Mouse (Mus musculus) T-helper 17 cell (primary cell): ENCODE data around the gene Nek8.
"Not testable (repeated sequence)": the region's sequence is repeated elsewhere in the genome, so short reads cannot be mapped to it uniquely, and the experiment has no call there.

Experiments
- in situ Hi-C, 2 experiments: fragments of 300-600 bp; cut with MboI, MseI; formaldehyde crosslinking; loops; 1 replicate in 1 of 2; 2 replicates in 1 of 2; pipeline ENCODE4 v1.15.1; 2025; ENCODE audit warnings: high pct_unique_total_duplicates in 2 of 2

The Nek8 gene

GRCm38 (mm10) chr11:78176402-78176862, at the start of gene Nek8, which contains the start of gene Tlcd1:
Nek8 (minus strand) TSS chr11:78176675.
Tlcd1 (plus strand) TSS chr11:78176711.
- in situ Hi-C loops, result loop anchor here in 1 of 2 experiments (10.0 kb wide), 1 partner anchor 958 kb away; no protein-coding TSS in a partner anchor

- in situ Hi-C loops, result loop anchor here in 1 of 2 experiments (10.0 kb wide), 1 partner anchor 51 kb away; no protein-coding TSS in a partner anchor
Measured at GRCm38 (mm10) chr11:78223586-78223985, 47.1 kb upstream of the Nek8 start.

DNA sequence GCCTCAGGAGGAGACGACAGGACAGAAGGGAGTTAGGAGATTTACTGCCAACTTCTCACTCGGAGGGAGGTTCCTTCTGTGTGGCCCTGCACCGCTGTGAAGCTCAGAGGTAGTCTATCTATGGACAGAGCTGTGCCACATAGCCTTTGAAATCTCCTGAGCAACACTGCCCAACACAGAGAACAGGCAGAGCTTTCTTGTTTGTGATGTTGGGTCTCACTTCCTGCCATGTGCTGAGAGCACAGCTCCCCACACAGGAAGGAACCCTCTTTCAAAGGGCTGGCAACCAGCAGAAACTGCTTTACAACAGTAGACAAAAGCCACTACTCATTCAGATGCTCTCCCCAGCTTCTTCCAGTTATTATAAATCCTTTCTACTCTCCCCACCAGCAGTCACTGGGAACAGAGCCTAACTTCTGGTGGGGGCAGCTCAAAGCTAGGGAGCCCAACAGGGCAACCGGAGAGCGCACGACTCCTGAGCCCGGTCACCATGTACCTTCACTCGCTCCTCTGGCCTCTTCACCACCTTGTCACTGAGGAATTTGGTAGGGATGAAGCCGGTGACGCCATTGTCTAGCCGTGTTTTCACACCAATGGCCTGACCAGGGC, 39.3 kb upstream of the Nek8 start:
- in situ Hi-C loops, result loop anchor here in 1 of 2 experiments (5.0 kb wide), 1 partner anchor 56 kb away; no protein-coding TSS in a partner anchor

DNA sequence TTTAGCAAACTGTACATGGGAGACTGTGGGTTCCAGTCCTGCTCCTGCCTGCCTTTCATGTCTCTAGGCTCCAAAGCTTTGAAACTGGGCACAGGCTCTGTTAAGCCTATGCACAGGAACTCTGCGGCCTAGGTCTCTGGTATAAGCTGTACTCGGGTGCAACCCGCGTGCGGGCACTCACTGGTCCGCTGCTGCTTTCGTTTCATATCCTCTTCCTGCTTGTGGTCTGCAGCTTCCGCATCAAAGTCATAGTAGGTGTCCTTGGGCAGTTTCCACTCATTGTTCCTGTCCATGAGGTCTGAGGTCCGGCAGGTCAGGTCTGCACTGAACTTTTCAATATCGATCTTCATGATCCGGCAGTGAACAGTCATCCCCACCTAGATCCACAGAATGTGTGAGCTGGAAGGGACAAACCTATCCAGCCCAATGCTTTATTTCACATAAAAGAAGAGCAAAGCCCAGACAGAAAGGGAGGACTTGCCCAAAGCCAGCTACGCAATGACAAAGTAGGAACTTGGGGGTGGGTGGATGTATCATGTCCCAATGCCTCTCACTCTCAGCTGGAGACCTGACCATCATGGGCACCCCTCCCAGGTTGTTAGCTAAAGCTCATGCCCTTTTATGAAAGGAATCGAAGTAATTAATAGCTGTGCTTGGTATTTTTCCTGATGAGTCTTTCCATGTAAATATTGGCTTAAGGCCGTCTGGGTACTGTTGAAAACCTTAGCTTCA, 36.8 kb upstream of the Nek8 start:
- in situ Hi-C loops, result no loop called here

DNA sequence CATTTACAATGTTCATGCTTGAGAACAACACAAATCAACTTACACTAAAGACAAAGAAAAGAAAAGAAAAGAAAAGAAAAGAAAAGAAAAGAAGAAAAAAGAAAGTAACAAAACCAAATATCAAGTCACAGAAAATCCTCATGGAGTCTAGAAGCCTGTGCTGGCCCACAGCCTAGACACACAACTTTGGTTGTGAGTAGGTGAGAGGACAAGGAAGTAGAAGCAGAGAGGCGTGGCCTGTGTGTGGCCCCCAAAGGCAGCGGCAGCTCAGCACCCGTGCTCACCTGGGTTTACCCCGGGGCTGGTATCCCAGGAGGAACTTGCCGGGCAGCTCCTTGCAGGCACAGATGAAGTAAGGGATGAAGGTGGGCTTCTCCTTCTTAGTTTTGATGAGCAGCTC, 35.0 kb upstream of the Nek8 start:
- in situ Hi-C loops, result no loop called here

DNA sequence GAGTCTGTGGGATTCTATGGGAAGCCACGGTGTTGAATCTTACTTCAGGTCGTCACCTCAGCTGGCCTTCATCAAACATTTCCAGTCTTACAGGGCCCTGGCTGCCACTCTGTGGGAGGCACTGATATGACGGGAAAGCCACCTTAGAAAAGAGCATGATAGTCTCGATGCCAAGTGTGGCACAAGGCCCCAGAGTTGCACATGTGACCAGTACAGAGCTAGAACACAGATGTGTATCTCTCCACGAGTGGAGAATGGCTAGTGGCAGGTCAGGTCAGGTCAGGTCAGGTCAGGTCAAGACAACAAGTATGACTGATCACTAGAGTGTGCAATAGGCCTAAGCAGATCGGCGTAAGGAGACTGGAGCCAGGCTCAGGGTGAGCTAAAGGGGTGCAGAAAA, 34.1 kb upstream of the Nek8 start:
- in situ Hi-C loops, result no loop called here

DNA sequence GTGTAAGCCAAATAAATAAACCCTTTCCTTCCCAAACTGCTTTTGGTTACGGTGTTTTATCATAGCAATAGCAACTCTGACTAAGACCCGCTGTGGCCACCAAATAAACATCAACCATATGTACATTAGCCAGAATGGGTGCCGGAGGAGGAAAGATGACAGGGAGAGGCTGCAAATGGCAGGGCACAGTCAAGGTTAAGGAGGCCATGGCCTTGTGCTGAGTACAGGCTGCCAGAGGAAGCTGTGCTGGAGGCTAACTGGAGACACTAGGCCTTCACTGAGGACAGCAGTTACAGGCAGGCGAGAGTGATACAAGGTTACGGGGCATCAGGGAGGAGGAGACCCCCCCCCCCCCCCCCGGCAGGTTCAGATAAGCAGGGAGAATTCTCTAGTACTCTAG, 33.4 kb upstream of the Nek8 start:
- in situ Hi-C loops, result no loop called here

- in situ Hi-C loops, result no loop called here
Measured at GRCm38 (mm10) chr11:78207190-78207589, 30.7 kb upstream of the Nek8 start.

- in situ Hi-C loops, result no loop called here
Measured at GRCm38 (mm10) chr11:78205361-78206206, 29.1 kb upstream of the Nek8 start.

- in situ Hi-C loops, result no loop called here
Measured at GRCm38 (mm10) chr11:78204287-78204686, 27.8 kb upstream of the Nek8 start.

DNA sequence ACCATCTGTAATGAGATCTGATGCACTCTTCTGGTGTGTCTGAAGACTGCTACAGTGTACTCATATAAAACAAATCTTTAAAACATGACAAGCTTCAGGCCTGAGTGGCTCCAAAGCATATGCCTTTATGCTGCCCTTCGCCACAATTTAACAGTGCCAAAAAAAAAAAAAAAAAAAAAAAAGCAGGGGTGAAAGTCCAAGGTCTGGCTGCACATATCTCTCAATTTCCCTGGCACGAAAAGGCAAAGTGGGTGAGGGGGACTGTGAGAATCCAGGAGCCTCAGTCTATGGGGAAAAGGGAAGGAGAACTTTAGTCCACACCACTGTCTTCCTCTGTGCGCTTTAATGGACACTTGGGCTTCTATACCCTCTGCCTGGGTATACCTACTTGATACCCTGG, 25.9 kb upstream of the Nek8 start:
- in situ Hi-C loops, result no loop called here

- in situ Hi-C loops, result no loop called here
Measured at GRCm38 (mm10) chr11:78195101-78195863, 18.8 kb upstream of the Nek8 start.

DNA sequence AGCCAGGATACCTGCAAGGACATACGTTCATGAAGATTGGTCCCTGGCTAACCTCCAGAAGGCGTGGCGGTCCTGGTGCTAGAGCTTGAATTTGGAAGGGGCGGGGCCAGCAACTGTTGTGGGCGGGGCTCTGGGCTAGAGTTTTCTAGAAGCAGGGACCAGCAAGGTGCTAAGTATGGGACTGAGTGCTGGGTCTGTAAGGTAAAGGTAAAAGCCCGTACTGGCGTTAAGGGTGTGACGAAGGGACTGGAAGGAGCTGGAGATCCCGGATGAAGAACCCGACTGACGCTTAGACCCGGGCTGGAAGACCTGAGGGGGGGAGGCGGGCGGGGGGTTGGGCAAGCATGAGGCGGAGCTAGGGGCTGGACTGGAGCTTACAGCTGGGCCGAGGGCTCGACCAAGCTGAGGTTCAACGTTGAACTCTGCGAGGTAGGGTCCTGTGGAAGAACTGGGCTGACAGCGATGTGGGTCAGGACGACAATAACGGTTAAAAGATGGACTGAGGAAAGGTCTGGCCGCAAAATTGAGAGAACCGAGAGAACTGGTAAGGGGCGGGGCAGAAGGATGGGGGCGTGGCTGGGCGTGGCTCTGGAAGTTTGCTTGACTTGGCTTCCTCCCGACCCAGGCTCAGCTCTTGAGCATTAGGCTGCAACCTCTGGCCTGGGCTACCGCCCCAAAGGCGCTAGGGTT, 18.1 kb upstream of the Nek8 start:
- in situ Hi-C loops, result no loop called here

DNA sequence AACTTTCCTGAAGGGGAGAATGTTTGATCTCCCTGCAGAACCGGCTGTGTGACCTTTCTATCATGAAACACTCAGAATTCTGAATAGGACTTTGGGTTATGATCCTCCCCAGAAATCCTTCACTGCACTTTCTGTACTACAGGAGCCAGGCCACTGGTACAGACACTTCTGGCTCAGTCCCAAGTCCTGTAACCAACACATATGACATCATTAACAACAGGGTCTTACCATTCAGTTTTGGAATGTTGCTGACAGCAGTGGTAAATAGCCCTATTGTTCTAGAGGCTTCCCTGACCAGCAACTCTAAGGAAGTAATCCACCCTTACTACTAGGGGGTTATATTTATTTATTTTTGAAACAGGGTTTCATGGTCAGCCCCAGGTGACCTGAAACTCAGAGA, 16.6 kb upstream of the Nek8 start, which contains the start of gene Proca1:
TSS of gene Proca1 (plus strand) at position 280 of the 400 bp plus-strand sequence.
- in situ Hi-C loops, result no loop called here

GRCm38 (mm10) chr11:78190041-78190440, 13.6 kb upstream of the Nek8 start:
- in situ Hi-C loops, result no loop called here

GRCm38 (mm10) chr11:78189234-78190040, 13.0 kb upstream of the Nek8 start:
- in situ Hi-C loops, result no loop called here

- in situ Hi-C loops, result no loop called here
Measured at GRCm38 (mm10) chr11:78188331-78189233, 12.1 kb upstream of the Nek8 start, which contains the start of gene Rab34. Rab34 (plus strand) TSS chr11:78188430.

- in situ Hi-C loops, result not testable (repeated sequence)
Measured at GRCm38 (mm10) chr11:78184702-78185101, 8.2 kb upstream of the Nek8 start.
